Mouse (Mus musculus) urinary bladder, postnatal 4 days (tissue): ENCODE measurements at regions not wholly inside any gene's neighbourhood (a gene's known extent, or its start where the extent isn't known, plus 50 kb on each side); places are given as distances from the start of the nearest gene placed in this dataset.

Source experiments
- DNase-seq, 2 experiments: peaks; one replicate each; pipeline ENCODE4 v3.0.0; 2021 to 2022; ENCODE audit warnings: low spot score in 2 of 2

DNA sequence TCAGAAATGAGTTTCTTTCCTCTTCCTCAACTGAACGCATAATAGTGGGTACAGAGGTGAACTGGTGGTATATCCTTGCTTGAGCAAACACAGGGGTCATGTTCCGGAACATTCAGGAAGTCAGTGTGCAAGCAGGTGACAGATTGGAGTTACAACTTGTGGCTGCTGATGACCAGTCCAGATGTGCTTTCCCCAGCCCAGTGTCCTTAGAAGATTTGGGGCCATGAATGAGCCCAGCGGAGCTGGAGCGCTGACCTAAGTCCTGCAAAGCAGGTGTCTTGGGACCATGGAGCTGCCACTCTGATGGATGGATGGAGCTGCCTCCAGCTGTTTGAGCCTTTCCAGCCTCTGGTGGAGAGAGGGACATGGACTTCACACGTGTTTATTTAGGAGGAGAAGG is 72.6 kb upstream of the Intu start:
- no peak for DNase-seq

GRCm38 (mm10) chr3:40463446-40463845 is 67.6 kb upstream of the Intu start:
- DNase-seq: no peak

DNA sequence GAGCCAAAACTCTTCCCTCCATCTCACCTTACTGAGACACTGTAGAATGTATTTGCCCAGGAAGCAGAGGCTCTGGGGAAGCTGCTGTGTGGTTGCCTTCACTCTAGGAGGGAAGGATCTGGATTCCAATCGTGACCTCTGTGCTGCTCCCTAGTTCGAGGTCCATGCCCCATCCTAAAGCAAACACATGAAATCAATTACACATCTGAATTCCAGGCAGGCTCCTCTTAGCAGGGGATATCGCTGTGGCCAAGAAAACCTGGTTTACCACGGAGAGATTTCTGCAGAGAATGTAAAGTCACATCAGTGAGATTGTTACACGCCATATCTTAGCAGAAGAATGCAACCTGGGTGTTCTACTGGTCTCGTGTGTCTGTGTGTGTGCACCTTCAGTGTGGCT is 61.0 kb upstream of the Intu start:
- no peak for DNase-seq

GRCm38 (mm10) chr3:40472766-40473165 is 58.3 kb upstream of the Intu start:
- no peak for DNase-seq

- DNase-seq: no peak
Observed at GRCm38 (mm10) chr3:40480258-40480951, 50.7 kb upstream of the Intu start.
